Mouse (Mus musculus): ENCODE measurements around the gene Etv6.

Gene Etv6

GRCm38 (mm10) chr6:134154746-134155145 lies 119.2 kb downstream of the Etv6 start:
- Histone ChIP-seq H3K9me3 (ENCODE audit: low read length) (no peaks in the 10 kb centered on the region), H3K4me1 (replicated peaks; ENCODE audit: low read depth, low read length) (0 out of 2 replicates have a peak, but pooled peaks cover 2% of the 10 kb centered on the region), H3K36me3 (ENCODE audit: insufficient read depth, low read length) (no peaks in the 10 kb centered on the region), H3K27me3 (ENCODE audit: insufficient read depth, low read length) (no peaks in the 10 kb centered on the region), H3K4me3 (replicated peaks; ENCODE audit: low read length) (no peak overlapping the region)
- TF ChIP-seq NANOG (IDR thresholded peaks at IDR 0.05; ENCODE audit: borderline replicate concordance, low read length) (no peak), CTCF (conservative IDR thresholded peaks at IDR 0.05; ENCODE audit: low read length) (no peak), POU5F1 (IDR thresholded peaks at IDR 0.05; ENCODE audit: borderline replicate concordance, low read length) (no peak)

- Histone ChIP-seq H3K36me3 (ENCODE audit: insufficient read depth, low read length) (no peaks in the 10 kb centered on the region; the same call in 1 of the 2 replicates), H3K27me3 (ENCODE audit: insufficient read depth, low read length) (no peaks in the 10 kb centered on the region), H3K4me3 (replicated peaks; ENCODE audit: low read length) (no peak overlapping the region), H3K4me1 (replicated peaks; ENCODE audit: low read depth, low read length) (0 out of 2 replicates have a peak, but pooled peaks cover 2% of the 10 kb centered on the region), H3K9me3 (ENCODE audit: low read length) (no peaks in the 10 kb centered on the region)
- TF ChIP-seq POU5F1 (IDR thresholded peaks at IDR 0.05; ENCODE audit: borderline replicate concordance, low read length): no peak
- no peak for TF ChIP-seq CTCF (conservative IDR thresholded peaks at IDR 0.05; ENCODE audit: low read length)
- no peak for TF ChIP-seq NANOG (IDR thresholded peaks at IDR 0.05; ENCODE audit: borderline replicate concordance, low read length)
These were observed 120.6 kb downstream of the Etv6 start for GRCm38 (mm10) chr6:134155900-134156623.

DNA sequence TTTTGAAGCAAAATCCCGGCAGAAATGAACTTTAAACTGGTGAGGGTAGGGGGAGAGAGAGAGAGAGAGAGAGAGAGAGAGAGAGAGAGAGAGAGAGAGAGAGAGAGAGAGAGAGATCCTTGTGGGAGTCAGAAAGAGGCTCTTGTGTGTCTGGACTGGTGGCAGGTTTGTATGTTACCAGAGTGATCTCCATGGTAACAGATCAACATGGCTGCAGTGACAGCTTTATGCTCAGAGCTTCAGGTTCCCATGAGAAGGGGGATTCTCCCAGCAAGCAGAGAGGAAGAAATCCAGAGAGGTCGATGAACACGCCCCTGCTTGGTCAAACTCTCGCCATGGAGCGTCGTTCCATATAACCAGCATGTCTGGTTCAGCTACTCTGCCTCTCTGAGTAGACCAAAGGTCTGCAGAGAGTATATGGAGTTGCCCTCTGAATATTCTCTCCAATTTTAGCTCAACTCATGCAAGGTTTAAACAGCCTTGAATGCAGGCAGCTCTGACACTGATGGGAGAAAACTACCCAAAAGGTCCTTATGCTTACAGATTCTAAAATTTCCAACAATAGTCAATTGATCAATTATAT lies 122.1 kb downstream of the Etv6 start:
- 0 out of 2 replicates have a peak, but pooled peaks cover 4% of the 10 kb centered on the region for H3K4me1 ChIP-seq (replicated peaks; ENCODE audit: low read depth, low read length)
- H3K9me3 ChIP-seq (ENCODE audit: low read length): no peaks in the 10 kb centered on the region
- no peak for TF ChIP-seq POU5F1 (IDR thresholded peaks at IDR 0.05; ENCODE audit: borderline replicate concordance, low read length)
- TF ChIP-seq CTCF (conservative IDR thresholded peaks at IDR 0.05; ENCODE audit: low read length): no peak
- TF ChIP-seq NANOG (IDR thresholded peaks at IDR 0.05; ENCODE audit: borderline replicate concordance, low read length): no peak

DNA sequence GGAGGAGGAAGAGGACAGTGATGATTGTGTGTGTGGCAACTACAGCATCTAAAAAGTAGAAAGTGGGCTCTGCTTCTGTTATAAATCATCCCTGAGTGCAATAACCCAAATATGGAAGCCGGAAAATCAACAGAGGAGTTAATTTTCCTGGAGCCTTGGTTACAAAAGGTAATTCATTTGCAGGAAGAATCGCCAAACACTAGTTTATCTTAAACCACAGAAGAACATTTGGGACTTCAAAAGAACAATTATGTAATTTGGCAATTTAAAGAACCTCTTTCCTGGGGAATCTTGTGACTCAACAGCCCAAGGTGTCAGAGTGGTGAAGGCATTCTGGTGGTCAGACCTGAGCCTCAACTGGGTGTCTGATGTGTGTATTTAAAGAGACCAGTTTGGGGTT lies 122.7 kb downstream of the Etv6 start:
- Histone ChIP-seq H3K9me3 (ENCODE audit: low read length) (no peaks in the 10 kb centered on the region), H3K27me3 (ENCODE audit: insufficient read depth, low read length) (no peaks in the 10 kb centered on the region), H3K4me3 (replicated peaks; ENCODE audit: low read length) (no peak overlapping the region), H3K36me3 (ENCODE audit: insufficient read depth, low read length) (no peaks in the 10 kb centered on the region; the same call in 1 of the 2 replicates), H3K4me1 (replicated peaks; ENCODE audit: low read depth, low read length) (0 out of 2 replicates have a peak, but pooled peaks cover 6% of the 10 kb centered on the region)
- TF ChIP-seq POU5F1 (IDR thresholded peaks at IDR 0.05; ENCODE audit: borderline replicate concordance, low read length) (no peak), CTCF (conservative IDR thresholded peaks at IDR 0.05; ENCODE audit: low read length) (no peak), NANOG (IDR thresholded peaks at IDR 0.05; ENCODE audit: borderline replicate concordance, low read length) (no peak)

More for the DNA sequence above, 122.1 kb downstream of the Etv6 start:
- H3K4me3 ChIP-seq (replicated peaks; ENCODE audit: low read length): no peak overlapping the region
- no peaks in the 10 kb centered on the region for H3K27me3 ChIP-seq (ENCODE audit: insufficient read depth, low read length)
- no peaks in the 10 kb centered on the region; the same call in 1 of the 2 replicates for H3K36me3 ChIP-seq (ENCODE audit: insufficient read depth, low read length)

- TF ChIP-seq NANOG (IDR thresholded peaks at IDR 0.05; ENCODE audit: borderline replicate concordance, low read length) (no peak), CTCF (conservative IDR thresholded peaks at IDR 0.05; ENCODE audit: low read length) (no peak), POU5F1 (IDR thresholded peaks at IDR 0.05; ENCODE audit: borderline replicate concordance, low read length) (no peak)
- Histone ChIP-seq H3K9me3 (ENCODE audit: low read length) (no peaks in the 10 kb centered on the region), H3K4me3 (replicated peaks; ENCODE audit: low read length) (no peak overlapping the region), H3K4me1 (replicated peaks; ENCODE audit: low read depth, low read length) (0 out of 2 replicates have a peak, but pooled peaks cover 6% of the 10 kb centered on the region), H3K36me3 (ENCODE audit: insufficient read depth, low read length) (no peaks in the 10 kb centered on the region; the same call in 1 of the 2 replicates), H3K27me3 (ENCODE audit: insufficient read depth, low read length) (no peaks in the 10 kb centered on the region)
These were observed 124.2 kb downstream of the Etv6 start for GRCm38 (mm10) chr6:134159672-134160071.

- TF ChIP-seq POU5F1 (IDR thresholded peaks at IDR 0.05; ENCODE audit: borderline replicate concordance, low read length): no peak
- no peak for TF ChIP-seq CTCF (conservative IDR thresholded peaks at IDR 0.05; ENCODE audit: low read length)
- TF ChIP-seq NANOG (IDR thresholded peaks at IDR 0.05; ENCODE audit: borderline replicate concordance, low read length): no peak
- no peak overlapping the region for H3K4me3 ChIP-seq (replicated peaks; ENCODE audit: low read length)
- no peaks in the 10 kb centered on the region; the same call in 1 of the 2 replicates for H3K36me3 ChIP-seq (ENCODE audit: insufficient read depth, low read length)
- H3K27me3 ChIP-seq (ENCODE audit: insufficient read depth, low read length): no peaks in the 10 kb centered on the region
- no peaks in the 10 kb centered on the region for H3K9me3 ChIP-seq (ENCODE audit: low read length)
- 0 out of 2 replicates have a peak, but pooled peaks cover 6% of the 10 kb centered on the region for H3K4me1 ChIP-seq (replicated peaks; ENCODE audit: low read depth, low read length)
These were observed 125.5 kb downstream of the Etv6 start for GRCm38 (mm10) chr6:134161040-134161439.

GRCm38 (mm10) chr6:134163346-134163745 lies 127.8 kb downstream of the Etv6 start:
- Histone ChIP-seq H3K4me3 (replicated peaks; ENCODE audit: low read length) (no peak overlapping the region), H3K27me3 (ENCODE audit: insufficient read depth, low read length) (no peaks in the 10 kb centered on the region), H3K4me1 (replicated peaks; ENCODE audit: low read depth, low read length) (0 out of 2 replicates have a peak, but pooled peaks cover 6% of the 10 kb centered on the region), H3K9me3 (ENCODE audit: low read length) (no peaks in the 10 kb centered on the region), H3K36me3 (ENCODE audit: insufficient read depth, low read length) (no peaks in the 10 kb centered on the region; the same call in 1 of the 2 replicates)
- TF ChIP-seq POU5F1 (IDR thresholded peaks at IDR 0.05; ENCODE audit: borderline replicate concordance, low read length): no peak
- TF ChIP-seq NANOG (IDR thresholded peaks at IDR 0.05; ENCODE audit: borderline replicate concordance, low read length): no peak
- TF ChIP-seq CTCF (conservative IDR thresholded peaks at IDR 0.05; ENCODE audit: low read length): no peak

DNA sequence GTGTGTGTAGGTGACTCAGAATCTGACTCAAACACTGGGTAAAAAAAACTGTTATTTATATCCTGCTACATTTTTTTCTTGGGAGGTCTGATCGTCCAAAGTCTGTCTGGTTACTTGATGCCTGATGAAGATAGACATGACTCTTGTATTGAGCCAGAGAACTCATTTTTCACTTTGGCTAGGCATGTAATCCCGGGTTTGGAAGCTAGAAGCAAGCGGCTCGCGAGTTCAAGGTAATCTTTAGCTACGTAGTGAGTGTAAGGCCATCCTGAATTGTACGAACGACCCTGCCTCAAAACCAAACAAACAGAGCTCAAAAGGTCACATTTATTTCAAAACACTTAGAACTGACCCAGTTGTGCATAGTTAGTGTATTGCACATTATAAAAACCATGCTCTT lies 128.9 kb downstream of the Etv6 start:
- no peak overlapping the region for H3K4me3 ChIP-seq (replicated peaks; ENCODE audit: low read length)
- H3K9me3 ChIP-seq (ENCODE audit: low read length): no peaks in the 10 kb centered on the region
- H3K27me3 ChIP-seq (ENCODE audit: insufficient read depth, low read length): no peaks in the 10 kb centered on the region
- TF ChIP-seq CTCF (conservative IDR thresholded peaks at IDR 0.05; ENCODE audit: low read length) (no peak), NANOG (IDR thresholded peaks at IDR 0.05; ENCODE audit: borderline replicate concordance, low read length) (no peak)
- H3K36me3 ChIP-seq (ENCODE audit: insufficient read depth, low read length): no peaks in the 10 kb centered on the region; the same call in 1 of the 2 replicates
- H3K4me1 ChIP-seq (replicated peaks; ENCODE audit: low read depth, low read length): 0 out of 2 replicates have a peak, but pooled peaks cover 6% of the 10 kb centered on the region
